Mouse (Mus musculus): ENCODE results near the gene Phactr1.

GRCm38 (mm10) chr13:42948717-42949265, 268.4 kb downstream of the Phactr1 start:
- TF ChIP-seq CTCF (IDR thresholded peaks at IDR 0.05; ENCODE audit: control insufficient read depth, insufficient read depth, low read length), result no peak
- TF ChIP-seq POLR2A (IDR thresholded peaks at IDR 0.05; ENCODE audit: borderline replicate concordance, control insufficient read depth, low read depth, low read length), result no peak

Measured in bone marrow, adult 2 months (tissue).